Mouse (Mus musculus) neutrophil, adult 59 days (primary cell): ENCODE results near the gene Nes. TPM values are rescaled to one million over a fixed set of nuclear protein-coding genes. Genes with fewer than 3 reads are reported as not detected.

ENCODE experiments used
- total RNA-seq, 2 experiments: library from RNA; stranded (reverse); gene quantifications; 1 replicate in 1 of 2; 2 replicates in 1 of 2; pipeline ENCODE4 v1.2.4; 2023

Gene Nes
- not detected for total RNA-seq

GRCm38 (mm10) chr3:87970939-87971488, at the start of gene Nes:
Nes (plus strand) TSS chr3:87971078.

DNA sequence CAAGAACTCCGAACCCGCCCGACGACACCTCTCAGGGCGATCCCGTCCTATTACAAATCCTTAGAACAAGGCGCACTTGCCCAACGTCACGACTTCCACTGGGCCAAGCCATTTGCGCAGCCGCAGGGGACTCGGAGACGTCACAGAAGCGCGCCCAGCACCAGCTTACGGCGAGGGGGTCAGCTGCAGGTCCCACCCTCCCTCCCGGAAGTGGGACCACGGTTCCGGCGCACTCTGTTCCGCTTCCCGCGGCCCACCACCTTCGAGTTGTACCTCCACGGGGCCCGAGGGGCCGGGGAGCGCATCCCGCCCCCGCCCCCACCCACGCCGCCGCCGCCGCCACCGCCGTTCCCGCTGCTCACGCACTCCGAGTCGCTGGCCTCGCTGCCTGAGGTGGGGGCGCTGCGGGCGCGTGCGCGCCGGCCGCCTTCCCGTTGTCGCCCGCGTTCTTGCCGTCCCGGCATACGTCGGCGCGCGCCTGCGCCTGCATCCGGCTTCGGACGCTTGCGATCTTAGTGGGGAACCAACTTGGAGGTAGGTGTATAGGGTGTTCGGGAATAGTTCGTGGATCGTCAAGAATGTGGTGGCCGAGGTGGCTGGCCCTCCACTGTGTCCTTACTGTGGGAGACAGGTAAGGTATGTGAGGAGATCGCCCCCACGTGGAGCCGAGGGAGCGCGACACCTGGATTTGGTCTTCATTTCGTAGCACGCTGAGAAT, 40.6 kb upstream of the Nes start, which contains the start of the genes Isg20l2 and Rrnad1:
Gene Isg20l2, plus strand, starts transcription at position 237 of the 718 bp plus-strand sequence.
Gene Rrnad1, minus strand, starts transcription at position 640 of the 718 bp plus-strand sequence.

DNA sequence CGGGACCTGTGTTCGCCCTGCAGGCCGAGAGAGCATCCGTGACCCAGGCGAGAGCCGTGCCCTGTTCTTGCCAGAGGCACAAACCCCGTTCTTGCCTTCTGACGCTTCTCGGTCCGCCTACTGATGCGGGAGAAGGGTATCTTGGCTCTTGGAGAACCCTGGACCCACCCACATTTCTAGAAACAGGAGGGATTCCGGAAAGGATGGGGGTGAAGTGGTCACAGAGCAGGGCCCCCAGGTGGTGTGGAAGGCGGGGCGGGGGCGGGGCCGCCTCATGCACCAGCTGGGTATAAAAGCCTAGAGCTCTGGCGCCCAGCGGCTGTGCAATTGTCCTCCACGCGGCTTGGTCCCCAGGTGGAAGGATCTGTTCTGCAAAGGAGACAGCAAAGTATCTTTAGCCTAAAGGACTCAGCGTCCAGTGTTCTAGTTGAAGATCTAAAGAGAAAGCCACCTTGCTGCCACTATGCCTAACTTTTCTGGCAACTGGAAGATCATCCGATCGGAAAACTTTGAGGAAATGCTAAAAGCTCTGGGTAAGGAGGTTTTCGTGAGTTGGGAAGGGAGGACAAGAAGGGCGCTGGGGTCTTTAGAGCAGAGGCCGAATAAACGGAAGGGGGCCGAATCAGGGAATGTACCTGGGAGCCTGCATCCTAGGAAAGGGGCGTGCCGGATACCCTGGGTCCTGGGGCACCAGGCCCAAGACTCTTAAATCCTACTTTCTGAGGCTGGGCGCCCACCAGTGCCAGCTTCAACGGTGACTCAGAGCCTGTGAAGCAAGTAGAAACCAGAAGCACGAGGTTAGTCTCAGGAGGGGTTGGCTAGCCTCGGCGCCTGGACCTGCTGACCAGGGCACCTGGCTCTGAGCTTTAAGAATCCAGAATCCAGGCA, 22.3 kb upstream of the Nes start, which contains the start of gene Crabp2:
Gene Crabp2, plus strand, starts transcription at position 289 of the 888 bp plus-strand sequence.

DNA sequence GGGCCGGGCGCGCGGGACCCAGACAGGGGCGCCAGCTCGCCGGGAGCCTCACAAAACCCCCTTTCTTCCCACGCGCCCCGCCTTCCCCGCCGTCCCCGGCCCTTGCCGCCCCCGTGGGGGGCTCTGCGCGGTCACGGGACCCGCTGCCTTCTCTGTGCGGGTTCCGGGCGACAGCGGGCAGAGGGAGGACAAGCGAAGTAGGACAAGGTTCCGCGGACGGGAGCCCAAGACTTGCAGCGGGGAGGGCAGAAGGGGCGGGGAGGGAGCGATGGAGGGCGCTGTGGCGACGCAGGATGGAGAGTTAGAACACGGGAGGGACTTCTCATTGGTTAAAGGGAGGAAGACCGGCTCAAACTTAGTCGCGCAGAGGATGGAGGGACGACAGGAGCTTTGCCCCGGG, 29.3 kb downstream of the Nes start, which contains the start of gene Bcan:
Gene Bcan, minus strand, starts transcription at position 50 of the 400 bp plus-strand sequence.

GRCm38 (mm10) chr3:88027434-88028186, 56.7 kb downstream of the Nes start, which contains the start of gene Hapln2:
Hapln2 (minus strand) TSS chr3:88027583.

Other genes with a start within 250 kb of the Nes start
- gene Lrrc71, start 222.5 kb upstream of the Nes start, total RNA-seq = under 1 TPM; 0.29 to 0.69 TPM
- gene Ntrk1, start 175.9 kb upstream of the Nes start, total RNA-seq = not detected
- gene Insrr, start 174.1 kb upstream of the Nes start, total RNA-seq = not detected
- 1 to 10 TPM in 1 of 2 experiments, under 1 TPM in 1; 0.95 to 1.1 TPM for gene Pear1, start 146.8 kb upstream of the Nes start, total RNA-seq
- 1 to 10 TPM; 1.2 TPM for gene Sh2d2a, start 124.3 kb upstream of the Nes start, total RNA-seq
- gene Prcc, start 85.5 kb upstream of the Nes start, total RNA-seq = 10 to 100 TPM; 26.6 to 27.9 TPM
- gene Hdgf, start 64.8 kb upstream of the Nes start, total RNA-seq = 100 to 1,000 TPM; 113 to 114 TPM
- gene Mrpl24, start 51.6 kb upstream of the Nes start, total RNA-seq = 10 to 100 TPM; 70.6 to 84.0 TPM
- 10 to 100 TPM; 21.3 to 25.8 TPM for gene Isg20l2, start 40.8 kb upstream of the Nes start, total RNA-seq
- gene Rrnad1, start 40.4 kb upstream of the Nes start, total RNA-seq = 10 to 100 TPM; 12.3 to 14.4 TPM
- under 1 TPM in 1 of 2 experiments, not detected in 1; 0.73 TPM for gene Crabp2, start 22.4 kb upstream of the Nes start, total RNA-seq
- not detected for gene Bcan, start 29.2 kb downstream of the Nes start, total RNA-seq
- not detected for gene Hapln2, start 56.5 kb downstream of the Nes start, total RNA-seq
- gene Gpatch4, start 72.0 kb downstream of the Nes start, total RNA-seq = 1 to 10 TPM; 4.8 to 4.9 TPM
- gene Naxe, start 87.4 kb downstream of the Nes start, total RNA-seq = 10 to 100 TPM; 23.6 to 27.3 TPM
- not detected for gene Ttc24, start 107.2 kb downstream of the Nes start, total RNA-seq
- gene Iqgap3, start 110.9 kb downstream of the Nes start, total RNA-seq = 10 to 100 TPM; 31.6 to 33.7 TPM
- 100 to 1,000 TPM in 1 of 2 experiments, 10 to 100 TPM in 1; 73.1 to 107 TPM for gene Mef2d, start 171.3 kb downstream of the Nes start, total RNA-seq